In genomic region chr17:65771951-65772934, GRCm38 (mm10) we compare ENCODE assay signal across 8 mouse cellular contexts. TPM values are rescaled to one million over a fixed set of nuclear protein-coding genes. Genes with fewer than 3 reads are reported as not detected.
DNase-seq lines count a peak whose midpoint lies in the region; ATAC-seq and TF ChIP-seq lines count a peak whose summit lies in the region.

Gene Rab31, minus strand, starts transcription at chr17:65772752.

- under 1% methylated on average over 73 of the region's 75 CpGs for WGBS in forebrain, embryonic 12.5 days
- under 1% methylated on average over 75 of the region's 75 CpGs for WGBS in heart, embryonic 14.5 days
- under 1% methylated on average over 73 of the region's 75 CpGs for WGBS in kidney, postnatal 0 days
- under 1% methylated on average over 74 of the region's 75 CpGs for WGBS in liver, embryonic 11.5 days

- H3K36me3 ChIP-seq in forebrain, embryonic 12.5 days (replicated peaks) = no peaks in the 10 kb centered on the region
- no peaks in the 10 kb centered on the region for H3K36me3 ChIP-seq in heart, embryonic 14.5 days (ENCODE audit: control insufficient read depth, insufficient read depth, low read length)
- H3K36me3 ChIP-seq in kidney, postnatal 0 days (ENCODE audit: insufficient read depth, low read length) = no peaks in the 10 kb centered on the region
- H3K36me3 ChIP-seq in liver, embryonic 11.5 days (ENCODE audit: control insufficient read depth, insufficient read depth, low read length) = no peaks in the 10 kb centered on the region

- H3K4me2 ChIP-seq in forebrain, embryonic 12.5 days = peak within 1 kb of the TSS; percentile 78
- peak within 1 kb of the TSS; percentile 87 for H3K4me2 ChIP-seq in heart, embryonic 14.5 days (ENCODE audit: low read length)
- peak within 1 kb of the TSS; percentile 99 for H3K4me2 ChIP-seq in kidney, postnatal 0 days (ENCODE audit: low read length)
- peak within 1 kb of the TSS; percentile 83 for H3K4me2 ChIP-seq in liver, embryonic 11.5 days

- 0 out of 2 replicates have a peak, but pooled peaks cover 8% of the 10 kb centered on the region for H3K27me3 ChIP-seq in forebrain, embryonic 12.5 days
- no peaks in the 10 kb centered on the region for H3K27me3 ChIP-seq in heart, embryonic 14.5 days (ENCODE audit: control insufficient read depth, insufficient read depth, low read length)
- no peaks in the 10 kb centered on the region for H3K27me3 ChIP-seq in kidney, postnatal 0 days (ENCODE audit: insufficient read depth, low read length)
- H3K27me3 ChIP-seq in liver, embryonic 11.5 days (replicated peaks; ENCODE audit: control insufficient read depth, insufficient read depth, low read length) = peaks cover 21% of the 10 kb centered on the region

- H3K4me1 ChIP-seq in brown adipose tissue, adult 24 weeks (ENCODE audit: control insufficient read depth, insufficient read depth, insufficient read length, low read length) = peaks cover 16% of the 10 kb centered on the region
- H3K4me1 ChIP-seq in forebrain, embryonic 12.5 days = peaks cover 51% of the 10 kb centered on the region
- peaks cover 24 to 35% of the 10 kb centered on the region in 2 experiments for H3K4me1 ChIP-seq in heart, embryonic 14.5 days (ENCODE audit: control insufficient read depth in 2 of 2, insufficient read depth in 2 of 2, low read length in 2 of 2)
- H3K4me1 ChIP-seq in kidney, postnatal 0 days (replicated peaks; ENCODE audit: insufficient read depth, low read length) = peaks cover 25% of the 10 kb centered on the region
- peaks cover 9% of the 10 kb centered on the region; the same call in 1 of the 2 replicates for H3K4me1 ChIP-seq in liver, embryonic 11.5 days (replicated peaks; ENCODE audit: control insufficient read depth, insufficient read depth, low read length)

- ATAC-seq in CD4-positive, CD25-positive, alpha-beta regulatory T cell, adult 4 months = peak; percentile 43
- ATAC-seq in forebrain, embryonic 12.5 days (ENCODE audit: low FRiP score) = peak; percentile 85
- ATAC-seq in heart, embryonic 14.5 days (ENCODE audit: insufficient number of reproducible peaks, insufficient read depth, low FRiP score, low read depth) = peak; percentile 76
- ATAC-seq in kidney, postnatal 0 days (replicated peaks; ENCODE audit: low FRiP score, low read depth) = peak; percentile 86
- ATAC-seq in liver, embryonic 11.5 days (replicated peaks; ENCODE audit: low FRiP score) = peak; percentile 53
- peak; percentile 64 for ATAC-seq in monocyte, adult 5-6 weeks (replicated peaks; ENCODE audit: insufficient number of reproducible peaks, low FRiP score, low TSS enrichment, poor library complexity, severe bottlenecking)

- no peak for TF ChIP-seq CTCF in kidney, postnatal 0 days (IDR thresholded peaks at IDR 0.05; ENCODE audit: low read depth)

- H3K9ac ChIP-seq in forebrain, embryonic 12.5 days = peak within 1 kb of the TSS; percentile 87
- H3K9ac ChIP-seq in heart, embryonic 14.5 days (ENCODE audit: low read length) = peak within 1 kb of the TSS; percentile 81
- peak within 1 kb of the TSS; percentile 83 for H3K9ac ChIP-seq in kidney, postnatal 0 days (ENCODE audit: low read depth, low read length)
- H3K9ac ChIP-seq in liver, embryonic 11.5 days (ENCODE audit: low read depth, low read length) = peak within 1 kb of the TSS; percentile 54; the same call in 1 of the 2 replicates

- H3K9me3 ChIP-seq in forebrain, embryonic 12.5 days = no peaks in the 10 kb centered on the region
- no peaks in the 10 kb centered on the region for H3K9me3 ChIP-seq in heart, embryonic 14.5 days (ENCODE audit: control insufficient read depth, low read length)
- H3K9me3 ChIP-seq in kidney, postnatal 0 days (replicated peaks; ENCODE audit: low read length) = no peaks in the 10 kb centered on the region
- H3K9me3 ChIP-seq in liver, embryonic 11.5 days (ENCODE audit: control insufficient read depth, low read length) = no peaks in the 10 kb centered on the region

- DNase-seq in kidney, postnatal 0 days (ENCODE audit: low spot score) = peak; percentile 86
- DNase-seq in liver, embryonic 11.5 days (ENCODE audit: low spot score) = peak; percentile 67
- peak; percentile 62 to 81 for DNase-seq in spleen, postnatal 4 days (ENCODE audit: low spot score in 2 of 2)

- peak within 1 kb of the TSS; percentile 70 for H3K4me3 ChIP-seq in brown adipose tissue, adult 24 weeks (ENCODE audit: insufficient read depth, low read depth, low read length)
- H3K4me3 ChIP-seq in forebrain, embryonic 12.5 days (replicated peaks) = peak within 1 kb of the TSS; percentile 74
- peak within 1 kb of the TSS; percentile 55 to 70 for H3K4me3 ChIP-seq in heart, embryonic 14.5 days (ENCODE audit: control insufficient read depth in 1 of 2, insufficient read depth in 1 of 2, low read depth in 1 of 2, low read length in 2 of 2)
- peak within 1 kb of the TSS; percentile 78 for H3K4me3 ChIP-seq in kidney, postnatal 0 days (replicated peaks; ENCODE audit: low read depth, low read length)
- H3K4me3 ChIP-seq in liver, embryonic 11.5 days (ENCODE audit: low read depth, low read length) = peak within 1 kb of the TSS; percentile 58

- H3K27ac ChIP-seq in brown adipose tissue, adult 24 weeks (replicated peaks; ENCODE audit: low read depth, low read length) = peak within 1 kb of the TSS; percentile 52
- peak within 1 kb of the TSS; percentile 65 for H3K27ac ChIP-seq in forebrain, embryonic 12.5 days
- peak within 1 kb of the TSS in 1 of 2 experiments; percentile 19; a peak in 1 of 4 replicates for H3K27ac ChIP-seq in heart, embryonic 14.5 days (replicated peaks in 1 of 2; ENCODE audit: control insufficient read depth in 1 of 2, insufficient read depth in 1 of 2, low read depth in 2 of 2, low read length in 2 of 2)
- peak within 1 kb of the TSS; percentile 57 for H3K27ac ChIP-seq in kidney, postnatal 0 days
- H3K27ac ChIP-seq in liver, embryonic 11.5 days (ENCODE audit: low read depth, low read length) = no peak within 1 kb of the TSS

RNA-seq across cellular contexts. Expression of gene Rab31, which starts in this region (rescaled TPM):
- polyA plus RNA-seq in CD4-positive, CD25-positive, alpha-beta regulatory T cell, adult 4 months (2017; shearing (Covaris generic)) = 1 to 10 TPM; 3.3 to 4.2 TPM
- 3.9 and 5.4 TPM in 2 replicates for polyA plus RNA-seq in brown adipose tissue, adult 24 weeks (2012; ENCODE audit: insufficient read depth, insufficient read length, missing spikeins)
- polyA plus RNA-seq in forebrain, embryonic 12.5 days (2016; fragmentation: Nextera tagmentation; extraction: Ambion mirVana) = 75.8 and 79.0 TPM in 2 replicates
- 31.0 and 31.8 TPM in 2 replicates for polyA plus RNA-seq in heart, embryonic 14.5 days (2014; fragmentation: Nextera tagmentation; extraction: Ambion mirVana)
- polyA plus RNA-seq in kidney, postnatal 0 days (2015; fragmentation: Nextera tagmentation; extraction: Ambion mirVana) = 30.0 and 34.6 TPM in 2 replicates
- 16.3 and 17.1 TPM in 2 replicates for polyA plus RNA-seq in liver, embryonic 11.5 days (2014; fragmentation: Nextera tagmentation; extraction: Ambion mirVana)
- 51.0 to 80.4 TPM (median 75.8 TPM) in 3 replicates for total RNA-seq in monocyte, adult 5-6 weeks (2017)
